Mouse (Mus musculus): ENCODE measurements around the gene Gm10197.

Gm10197 gene

DNA sequence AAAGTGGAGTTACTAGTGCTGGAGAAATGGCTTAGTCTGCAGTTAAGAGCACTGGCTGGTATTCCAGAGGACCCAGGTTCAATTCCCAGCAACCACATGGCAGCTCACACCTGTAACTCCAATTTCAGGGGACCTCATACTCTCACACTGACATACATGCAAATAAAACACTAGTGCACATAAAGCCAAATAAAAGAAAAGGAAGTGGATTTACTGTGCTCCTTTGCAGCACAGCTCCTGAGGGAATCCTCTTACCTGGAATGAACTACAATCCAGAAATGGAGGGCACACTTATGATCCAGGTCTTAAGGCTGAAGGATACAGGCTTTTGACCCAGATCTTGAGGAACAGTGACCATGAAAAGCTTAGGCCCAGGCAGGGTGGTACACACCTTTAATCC lies 22.1 kb upstream of the Gm10197 start:
- no peak for DNase-seq

DNA sequence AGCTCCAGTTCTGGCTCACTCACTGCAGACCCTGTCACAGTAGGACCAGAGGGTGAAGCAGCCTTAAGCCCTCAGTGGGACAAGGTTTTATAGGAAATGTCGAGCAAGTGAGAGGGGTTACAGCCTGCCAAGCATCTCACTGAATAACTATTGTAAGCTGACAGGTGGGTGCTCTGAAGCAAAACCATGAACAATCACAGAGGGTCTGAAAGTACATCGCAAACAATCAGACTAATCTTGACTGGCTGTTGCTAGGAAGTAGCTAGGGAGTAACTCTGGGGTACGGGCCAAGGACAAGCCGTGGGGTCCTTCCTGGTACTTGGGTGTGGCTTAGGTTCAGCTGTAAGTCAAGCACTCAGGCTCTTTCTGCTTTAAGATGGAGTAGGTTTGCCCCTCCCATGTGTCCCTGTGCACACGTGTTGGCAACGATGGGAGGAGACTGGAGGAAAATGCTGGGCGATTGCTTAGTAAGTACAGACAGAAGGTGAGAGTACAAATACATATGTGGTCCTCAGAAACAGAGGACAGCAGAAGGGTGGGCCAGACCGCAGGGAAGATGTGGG lies 21.3 kb upstream of the Gm10197 start:
- DNase-seq, result no peak

DNA sequence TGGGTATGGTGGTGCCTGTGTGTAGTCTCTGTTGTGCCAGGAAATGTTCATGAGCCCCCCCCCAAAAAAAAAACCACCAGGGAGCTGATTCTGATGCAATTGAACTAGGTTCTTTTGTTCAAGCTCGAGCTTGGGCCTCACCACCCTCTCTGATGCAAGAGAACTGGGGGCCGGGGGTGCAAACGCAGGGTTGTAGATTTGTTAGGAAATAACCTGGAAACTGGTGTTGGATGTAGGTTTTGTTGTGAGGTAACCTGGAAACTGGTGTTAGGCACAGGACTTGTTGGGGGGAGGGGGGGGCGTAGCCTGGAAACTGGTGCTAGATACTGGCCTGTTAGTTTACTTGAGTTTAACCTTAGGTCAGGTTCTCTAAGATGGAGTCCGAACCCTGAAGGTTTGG lies 20.2 kb upstream of the Gm10197 start:
- DNase-seq, result no peak

DNA sequence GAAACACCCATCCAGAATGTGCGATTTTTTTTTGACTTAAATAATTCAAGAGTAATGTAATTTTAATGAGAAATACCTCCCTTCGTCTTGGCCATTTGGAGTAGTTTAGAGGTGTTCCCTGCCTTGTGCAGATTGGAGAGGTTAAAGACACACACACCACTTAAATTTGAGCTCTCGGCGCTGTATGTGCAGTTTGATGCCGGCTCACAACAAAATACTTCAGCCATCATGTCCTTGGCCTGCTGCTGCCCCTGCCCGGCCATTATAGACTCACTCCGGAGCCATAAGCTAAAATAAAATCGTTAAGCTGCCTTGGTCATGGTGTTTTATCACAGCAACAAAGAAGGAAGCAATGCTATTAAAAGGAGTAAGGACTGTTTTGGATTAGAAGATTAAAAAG lies 19.8 kb upstream of the Gm10197 start:
- no peak for DNase-seq

DNA sequence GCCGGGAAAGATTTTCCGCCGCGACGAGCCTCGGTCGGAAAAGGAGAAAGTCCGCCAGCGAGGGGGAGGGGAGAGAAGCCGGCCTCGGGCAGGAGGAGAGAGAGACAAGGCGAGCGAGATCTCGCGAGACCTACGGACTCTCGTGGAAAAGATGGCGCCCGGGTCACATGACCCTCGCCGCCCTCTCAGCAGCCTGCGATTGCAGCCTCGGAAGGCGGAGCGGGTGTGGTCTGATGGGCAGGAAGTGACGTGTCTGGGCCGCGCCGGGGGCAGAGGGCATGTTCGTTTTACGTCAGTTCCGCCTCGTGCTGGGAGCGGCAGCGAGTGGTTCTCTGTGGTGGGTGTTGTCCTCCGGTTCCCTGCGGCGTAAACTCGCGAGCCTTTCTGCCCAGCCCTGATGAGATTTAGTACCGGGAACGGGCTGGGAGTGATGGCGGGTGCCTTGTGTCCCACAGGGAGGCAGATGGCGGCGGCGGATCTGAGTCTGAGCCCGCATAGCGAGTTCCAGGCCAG lies 19.0 kb upstream of the Gm10197 start, which contains the start of gene Smndc1:
TSS of gene Smndc1 (minus strand) at position 84 of the 513 bp plus-strand sequence.
- peak; percentile 100 for DNase-seq

DNA sequence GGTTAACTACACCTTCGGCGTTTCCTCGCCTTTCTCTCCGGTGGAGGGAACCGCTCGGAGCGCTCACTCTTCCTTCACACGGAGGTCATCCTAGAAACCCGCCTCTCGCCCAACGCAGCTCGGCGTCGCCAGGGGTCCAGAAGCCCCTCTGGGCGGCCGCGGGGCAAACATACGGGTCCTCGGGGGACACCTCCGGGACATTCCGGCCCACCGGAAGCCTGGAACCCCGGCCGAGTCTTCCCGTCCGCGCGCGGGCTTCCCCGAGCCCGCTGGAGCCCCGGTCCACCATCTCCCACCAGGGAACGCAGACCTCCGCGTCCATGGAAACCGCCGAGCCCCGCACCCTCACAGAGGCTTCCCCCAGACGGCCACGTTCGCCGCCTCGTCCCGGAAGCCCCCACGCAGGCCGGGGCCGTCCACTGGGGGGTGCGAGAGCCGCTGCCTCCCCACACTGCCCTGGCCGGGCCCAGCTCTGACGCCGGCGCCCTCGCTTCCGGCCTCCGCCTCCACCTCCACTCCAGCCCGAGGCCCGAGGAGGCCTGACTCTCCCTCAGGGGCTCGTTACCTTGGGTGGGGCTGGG lies 18.4 kb upstream of the Gm10197 start:
- no peak for DNase-seq

DNA sequence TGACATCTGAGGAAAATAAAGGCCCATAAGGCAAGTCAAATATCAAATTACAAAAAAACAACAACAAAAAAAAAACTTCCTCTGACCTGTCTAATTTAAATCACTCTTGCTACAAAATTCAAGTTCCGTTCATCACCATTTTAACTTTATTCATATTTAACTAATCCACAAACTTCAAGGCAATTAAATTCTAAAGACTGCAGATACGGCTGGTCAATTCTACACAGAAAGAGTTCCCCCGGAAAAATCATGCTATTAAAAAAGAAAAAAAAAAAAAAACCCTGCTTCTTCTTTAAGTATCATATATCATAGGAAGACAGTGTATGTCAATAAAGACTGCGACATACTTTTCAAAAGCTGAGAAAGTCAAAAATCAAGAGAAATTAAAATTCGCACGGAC lies 17.9 kb upstream of the Gm10197 start:
- DNase-seq, result no peak

DNA sequence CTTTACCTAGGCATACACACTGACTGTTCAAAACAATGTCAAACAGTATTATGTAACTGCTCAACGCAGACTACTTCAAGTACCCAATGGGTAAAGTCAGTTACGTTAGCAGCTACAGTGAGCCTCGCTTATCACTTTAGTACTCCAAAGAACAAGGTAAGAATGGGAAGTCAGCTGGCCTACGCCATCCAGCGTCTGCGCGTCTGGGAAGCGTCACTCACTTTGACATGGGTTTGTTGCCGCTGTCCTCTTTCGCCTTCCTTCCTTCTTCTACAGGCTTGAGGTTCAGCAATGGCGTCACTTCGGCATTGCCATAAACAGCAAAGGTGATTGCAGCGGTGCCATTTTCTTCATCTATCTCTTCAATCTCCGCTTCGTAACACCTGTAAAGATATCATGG lies 11.8 kb upstream of the Gm10197 start:
- DNase-seq, result no peak

DNA sequence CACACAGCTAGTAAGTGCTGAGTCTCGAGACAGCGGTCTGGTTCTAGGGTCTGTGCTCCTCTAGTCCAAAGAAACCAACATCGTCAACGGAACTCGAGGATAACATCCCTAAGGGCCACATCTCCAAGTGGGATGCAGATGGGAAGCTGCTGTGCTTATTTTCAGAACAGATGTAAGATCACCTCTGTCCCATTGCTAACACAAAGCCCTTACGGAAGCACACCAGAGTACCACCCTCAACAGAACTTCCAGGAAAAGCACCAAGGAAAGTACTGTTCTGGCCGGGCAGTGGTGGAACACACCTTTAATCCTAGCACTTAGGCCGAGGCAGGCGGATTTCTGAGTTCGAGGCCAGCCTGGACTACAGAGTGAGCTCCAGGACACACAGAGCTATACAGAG lies 6.9 kb upstream of the Gm10197 start:
- no peak for DNase-seq

DNA sequence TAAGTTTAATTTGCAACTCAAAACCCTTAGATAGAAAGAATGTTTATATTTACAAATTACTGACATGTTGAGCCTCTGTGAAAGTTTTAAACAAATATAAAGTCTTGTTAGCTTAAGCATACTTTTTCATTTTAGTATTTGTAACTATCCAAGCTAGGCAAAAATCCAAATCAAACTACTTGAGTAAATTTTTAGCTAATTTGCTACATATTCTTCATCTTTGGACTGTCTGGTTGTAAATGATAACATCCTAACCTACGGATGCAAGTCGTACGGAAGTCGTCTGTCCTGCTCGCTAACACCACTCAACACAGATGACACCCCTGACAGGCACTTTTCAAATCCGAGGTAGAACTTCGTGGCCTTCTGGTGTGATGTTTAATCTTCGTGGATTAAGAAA lies 6.1 kb upstream of the Gm10197 start:
- no peak for DNase-seq

DNA sequence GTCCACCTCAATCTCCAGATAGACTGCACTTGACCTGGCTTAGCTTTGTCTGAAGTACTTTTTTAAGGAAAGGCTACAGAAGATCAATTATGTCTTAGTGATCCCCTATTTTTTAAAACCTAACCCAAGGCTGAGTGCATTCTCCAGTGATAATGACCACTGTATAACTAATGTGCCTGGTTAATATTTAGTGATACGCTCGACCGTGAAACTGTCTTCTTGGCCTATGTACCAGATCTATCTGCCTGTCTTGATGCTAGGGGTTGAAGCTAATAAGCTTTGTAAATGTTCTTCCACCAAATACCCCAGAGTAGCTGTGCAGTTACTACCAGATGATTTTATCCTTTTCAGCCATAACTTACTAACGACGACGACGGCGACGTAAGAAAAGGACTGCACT lies 4.2 kb upstream of the Gm10197 start:
- DNase-seq, result no peak

DNA sequence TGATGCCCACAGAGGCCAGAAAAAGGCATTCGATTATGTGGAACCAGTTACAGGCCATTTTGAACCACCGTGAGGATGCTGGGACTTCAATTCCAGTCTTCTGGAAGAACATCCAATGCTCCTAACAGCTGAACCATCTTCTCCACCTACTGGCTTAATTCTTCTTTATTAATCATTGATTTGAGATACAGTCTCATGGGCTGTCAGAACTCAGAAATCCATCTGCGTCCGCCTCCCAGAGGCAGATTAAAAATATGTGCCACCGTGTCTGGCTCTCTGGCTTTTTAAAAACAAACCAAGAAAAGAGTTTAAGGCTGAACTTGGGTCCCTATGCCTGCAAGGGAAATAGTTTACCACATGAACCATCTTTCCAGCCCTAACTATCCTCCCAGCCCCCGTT lies 3.7 kb upstream of the Gm10197 start:
- DNase-seq, result no peak

DNA sequence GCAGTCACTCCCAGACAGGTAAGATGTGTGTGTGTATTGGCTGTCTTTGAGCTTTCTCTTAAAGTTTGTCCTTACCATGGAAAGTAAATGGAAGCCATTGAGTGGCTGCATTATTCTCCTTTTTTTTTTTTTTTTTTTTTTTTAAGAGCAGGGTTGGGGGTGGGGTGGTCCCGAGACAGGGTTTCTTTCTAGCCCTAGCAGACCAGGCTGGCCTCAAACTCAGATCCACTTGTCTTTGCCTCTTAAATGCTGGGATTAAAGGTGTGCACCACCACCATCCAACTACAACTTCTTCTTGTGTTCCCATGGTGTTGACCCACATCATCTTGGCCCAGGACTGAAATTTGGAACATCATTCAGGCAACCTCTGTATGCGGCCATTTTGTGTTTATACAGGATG lies 2.0 kb upstream of the Gm10197 start:
- DNase-seq, result no peak

DNA sequence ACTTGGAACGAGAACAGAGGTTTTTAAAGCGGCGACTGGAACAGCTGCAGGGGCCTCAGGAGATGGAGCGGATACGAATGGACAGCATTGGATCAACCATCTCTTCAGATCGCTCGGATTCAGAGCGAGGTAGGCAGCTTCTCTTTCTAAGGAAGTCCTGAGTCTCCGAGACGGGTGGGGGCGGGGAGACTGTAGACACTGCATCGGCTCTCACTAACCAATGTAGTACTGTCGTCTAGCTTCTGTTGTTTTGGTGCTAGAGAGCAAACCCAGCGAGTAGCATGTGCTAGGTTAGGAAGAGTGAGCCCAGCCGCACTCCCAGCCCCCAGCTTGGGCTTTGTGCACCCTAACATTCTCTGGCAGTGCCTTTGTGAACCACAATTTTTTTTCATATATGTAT lies 1.3 kb downstream of the Gm10197 start:
- DNase-seq, result no peak

DNA sequence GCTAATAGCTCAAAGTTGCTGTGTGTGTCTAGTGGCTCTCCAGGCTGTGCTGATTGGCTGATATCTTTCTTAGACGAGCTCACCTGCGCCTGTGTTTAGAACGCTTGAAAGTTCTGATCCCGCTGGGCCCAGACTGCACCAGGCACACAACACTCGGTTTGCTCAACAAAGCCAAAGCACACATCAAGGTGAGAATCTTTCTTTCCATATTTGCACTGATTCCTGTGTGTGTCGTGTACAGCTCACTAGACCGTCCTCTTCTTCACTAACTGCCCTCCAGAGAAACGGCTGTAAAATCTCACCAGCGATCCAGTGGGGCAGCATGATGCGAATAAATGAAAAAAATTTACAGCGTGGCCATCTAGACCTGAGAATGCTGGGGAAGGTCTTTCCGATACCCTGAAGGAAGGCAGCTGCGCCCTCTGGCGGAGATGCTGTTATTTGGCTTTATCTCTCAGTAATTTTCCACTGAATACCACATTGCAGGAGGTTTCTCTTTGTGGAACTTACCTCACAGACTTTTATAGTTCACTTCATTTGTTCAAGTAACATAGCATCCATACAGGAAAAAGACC lies 2.0 kb downstream of the Gm10197 start:
- peak; percentile 83 for DNase-seq

DNA sequence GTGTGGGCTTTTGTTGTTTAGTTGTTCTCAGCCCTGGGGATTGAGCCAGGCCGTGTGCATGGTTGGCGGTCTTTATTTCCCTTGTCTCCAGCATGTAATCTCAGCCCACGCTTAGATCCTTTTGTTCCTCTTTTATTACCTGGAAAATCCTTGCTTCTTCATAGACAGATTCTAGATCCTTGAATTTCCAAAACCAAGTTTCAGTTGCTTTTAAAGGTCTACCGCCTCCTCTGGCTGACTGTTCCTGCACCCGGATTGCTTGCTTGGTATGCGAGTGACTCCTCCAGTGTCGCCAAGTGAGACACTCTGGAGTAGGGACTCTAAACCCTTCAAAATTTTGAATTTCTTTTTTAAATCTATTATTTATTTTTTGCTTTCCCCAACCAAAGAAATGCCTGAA lies 4.7 kb downstream of the Gm10197 start:
- DNase-seq, result no peak

DNA sequence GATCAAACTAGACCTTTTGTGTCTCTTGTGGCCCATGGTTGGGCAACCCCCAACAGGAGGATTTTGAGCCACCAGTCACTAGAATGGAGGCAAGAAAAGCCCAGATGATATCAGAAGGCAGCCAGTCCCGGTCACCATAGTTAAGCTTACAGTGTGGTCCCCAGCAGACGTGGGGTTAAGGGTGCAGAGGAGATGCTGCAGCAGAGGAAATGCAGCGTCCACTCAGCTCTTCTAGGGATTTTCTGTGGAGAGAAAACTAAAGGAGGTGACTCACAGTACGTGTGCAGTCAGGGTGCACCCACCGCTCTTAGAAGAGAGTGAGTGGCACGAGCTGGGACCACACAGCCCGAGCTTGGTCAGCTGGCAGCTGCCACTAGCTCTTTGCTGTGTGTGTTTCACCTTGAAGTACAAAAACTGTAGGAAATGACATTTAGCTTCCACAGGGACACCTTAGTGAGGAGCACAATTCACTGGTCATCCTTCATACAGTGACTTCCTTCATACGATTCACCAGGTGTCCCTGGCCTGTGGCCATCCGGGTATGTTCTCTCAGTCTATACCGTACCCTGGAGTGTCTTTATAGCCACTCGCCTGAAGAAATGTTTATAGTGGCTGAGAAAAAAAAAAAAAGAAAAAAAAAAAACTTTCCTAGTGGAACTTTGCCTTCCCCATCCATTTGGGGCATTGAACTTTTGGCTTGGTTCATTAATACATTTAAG lies 5.3 kb downstream of the Gm10197 start:
- no peak for DNase-seq

DNA sequence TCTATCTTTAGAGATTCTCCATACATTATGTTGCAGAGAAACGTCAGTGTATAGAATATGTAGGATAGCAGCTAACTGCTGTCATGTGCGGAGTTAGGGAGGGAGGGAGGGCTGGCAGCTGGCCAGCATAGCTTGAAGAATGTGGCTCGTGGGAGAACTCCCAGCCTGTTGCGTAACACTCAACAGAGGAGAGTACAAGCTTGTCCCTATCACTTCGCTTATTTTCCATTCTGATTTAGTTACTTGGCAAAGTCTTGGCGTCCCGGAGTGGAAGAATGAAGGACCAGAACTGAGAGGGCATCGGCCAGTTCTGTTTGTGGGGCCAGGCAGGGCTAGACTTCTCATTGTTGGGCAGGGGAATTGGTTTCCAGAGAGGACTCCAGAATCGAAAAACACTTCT lies 6.6 kb downstream of the Gm10197 start:
- peak; percentile 80 for DNase-seq

DNA sequence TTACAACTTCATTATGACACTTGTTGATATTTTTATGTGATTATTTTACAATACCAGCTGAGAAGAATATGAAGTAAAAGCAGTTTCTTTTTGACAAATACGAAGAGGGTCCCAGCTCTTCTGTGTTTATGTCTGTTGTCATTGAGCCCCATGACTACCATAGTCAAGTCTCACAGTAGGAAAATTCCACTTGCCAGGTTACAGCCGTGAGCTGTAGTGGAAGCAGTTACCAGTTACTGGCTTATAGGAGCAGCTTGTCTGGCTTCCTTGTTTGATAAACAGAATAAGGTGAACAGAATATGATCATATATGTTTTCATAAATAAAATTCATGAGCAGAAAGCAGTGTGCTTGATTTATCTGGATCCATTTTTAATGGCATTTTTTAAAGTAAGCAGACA lies 7.0 kb downstream of the Gm10197 start:
- no peak for DNase-seq

DNA sequence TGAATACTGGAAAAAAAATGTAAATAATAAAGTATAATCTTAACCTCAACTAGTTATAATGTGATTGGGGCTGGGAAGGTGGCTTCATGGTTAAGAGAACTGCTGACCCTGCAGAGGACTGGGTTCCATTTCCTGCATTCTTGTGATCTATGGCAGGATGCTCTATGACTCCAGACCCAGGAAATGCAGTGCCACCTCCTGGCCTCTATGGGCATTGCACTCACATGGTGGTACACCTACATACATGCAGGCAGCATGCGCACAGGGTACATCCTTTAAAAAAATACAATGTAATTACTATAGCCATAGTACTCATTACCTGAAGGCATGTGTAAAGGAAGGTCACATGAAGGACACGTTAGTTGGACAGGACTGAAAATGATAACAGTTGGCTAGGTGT lies 8.6 kb downstream of the Gm10197 start:
- DNase-seq, result no peak

DNA sequence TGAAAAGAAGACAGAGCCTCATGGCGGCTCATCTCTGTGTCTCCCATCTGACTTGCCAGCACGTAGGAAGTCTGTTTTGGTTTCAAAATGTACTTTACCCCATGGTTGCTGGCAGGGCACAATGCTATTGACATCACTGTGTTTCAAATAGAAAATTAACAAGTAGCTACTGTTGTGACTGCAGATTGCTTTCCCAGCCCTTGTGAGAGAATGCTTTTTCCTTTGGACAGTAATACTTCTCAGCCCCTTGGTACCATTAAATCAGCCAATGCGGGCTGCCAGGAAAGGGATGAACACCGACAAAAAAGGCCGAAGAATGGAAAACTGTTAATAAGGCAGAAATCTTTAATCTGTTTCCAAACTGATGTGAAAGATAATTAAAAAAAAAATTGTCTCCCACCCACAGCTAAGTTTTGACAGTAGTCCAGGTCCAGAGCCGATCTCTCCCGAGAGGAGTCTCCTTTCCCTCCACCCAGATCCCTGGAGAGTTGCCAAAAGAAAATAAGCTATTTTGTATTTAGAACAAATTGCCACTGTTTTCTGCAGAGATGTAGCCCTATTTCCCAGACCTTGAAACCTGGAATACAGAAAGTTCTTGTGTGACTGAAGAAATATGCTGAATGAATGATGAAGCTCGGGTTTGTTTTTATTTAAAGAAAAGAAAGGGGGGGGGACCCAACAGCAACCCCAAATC lies 11.2 kb downstream of the Gm10197 start:
- DNase-seq, result peak; percentile 55

DNA sequence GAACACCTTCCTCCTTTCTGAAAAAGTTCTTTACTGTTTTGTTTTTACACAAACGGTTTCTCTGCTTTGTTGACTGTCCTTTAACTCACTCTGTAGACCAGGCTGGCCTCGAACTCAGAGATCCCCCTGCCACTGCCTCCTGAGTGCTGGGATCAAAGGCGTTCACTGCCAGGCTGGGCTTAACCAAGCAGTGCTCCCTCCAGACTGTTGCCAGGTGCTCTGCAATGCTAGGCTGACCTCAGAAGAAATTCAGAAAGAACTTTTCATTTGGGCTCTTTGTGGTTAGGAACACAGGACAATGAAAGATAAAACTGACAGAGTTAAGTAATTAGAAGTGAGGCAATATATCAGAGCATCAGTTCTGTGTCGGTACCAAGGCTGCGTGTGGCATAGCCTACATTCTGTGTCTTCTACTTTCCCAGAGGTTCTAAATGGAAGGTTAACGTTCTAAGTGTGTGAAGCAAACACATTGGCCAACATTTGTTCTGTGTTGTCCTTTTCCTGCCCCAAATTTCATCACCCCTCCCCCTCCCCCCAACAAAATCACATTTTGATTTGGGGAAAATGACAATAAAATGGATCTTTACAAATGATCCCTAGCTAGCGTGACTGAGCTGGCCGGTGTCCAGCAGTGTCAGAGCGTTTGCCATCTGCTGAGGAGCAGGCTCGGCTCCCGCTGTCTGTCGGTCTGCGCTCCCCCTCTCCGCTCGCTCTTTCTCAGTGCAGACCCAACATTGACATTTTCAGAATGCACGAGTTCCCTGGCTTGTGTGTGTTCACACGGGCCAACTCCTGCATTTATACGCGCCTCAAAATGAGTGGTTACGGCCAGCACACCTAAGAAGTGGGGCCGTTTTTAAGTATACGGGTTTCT lies 12.2 kb downstream of the Gm10197 start:
- DNase-seq, result peak; percentile 55

Data from right cerebral cortex, adult 18-20 months (tissue).